Mouse (Mus musculus): Measurements from ENCODE around the gene Gnb3.
A peak's percentile ranks its signal among the peaks of the same experiment; 100 is the strongest.
"Not testable (repeated sequence)": the region's sequence is repeated elsewhere in the genome, so short reads cannot be mapped to it uniquely, and the experiment has no call there.

The Gnb3 gene

DNA sequence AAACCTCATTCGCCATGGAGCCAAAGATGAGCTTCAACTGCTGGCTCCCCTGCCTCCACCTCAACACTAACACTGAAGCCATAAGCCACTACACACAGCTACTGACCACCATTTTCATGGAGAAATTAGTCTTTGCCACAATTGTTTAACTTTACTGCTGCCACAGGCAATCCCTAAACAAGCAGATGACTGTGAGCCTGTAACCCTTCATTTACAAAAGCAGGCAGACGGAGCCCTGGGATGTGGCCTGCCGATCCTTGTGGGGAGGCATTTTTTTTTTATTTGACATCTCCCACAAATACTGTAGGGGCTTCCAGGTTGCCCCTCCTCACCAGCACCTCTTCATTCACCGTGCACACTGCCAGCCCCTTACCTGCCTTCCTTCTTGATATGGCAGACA is 23.5 kb downstream of the Gnb3 start:
- no peak for DNase-seq (ENCODE audit: low read depth, low spot score)

DNA sequence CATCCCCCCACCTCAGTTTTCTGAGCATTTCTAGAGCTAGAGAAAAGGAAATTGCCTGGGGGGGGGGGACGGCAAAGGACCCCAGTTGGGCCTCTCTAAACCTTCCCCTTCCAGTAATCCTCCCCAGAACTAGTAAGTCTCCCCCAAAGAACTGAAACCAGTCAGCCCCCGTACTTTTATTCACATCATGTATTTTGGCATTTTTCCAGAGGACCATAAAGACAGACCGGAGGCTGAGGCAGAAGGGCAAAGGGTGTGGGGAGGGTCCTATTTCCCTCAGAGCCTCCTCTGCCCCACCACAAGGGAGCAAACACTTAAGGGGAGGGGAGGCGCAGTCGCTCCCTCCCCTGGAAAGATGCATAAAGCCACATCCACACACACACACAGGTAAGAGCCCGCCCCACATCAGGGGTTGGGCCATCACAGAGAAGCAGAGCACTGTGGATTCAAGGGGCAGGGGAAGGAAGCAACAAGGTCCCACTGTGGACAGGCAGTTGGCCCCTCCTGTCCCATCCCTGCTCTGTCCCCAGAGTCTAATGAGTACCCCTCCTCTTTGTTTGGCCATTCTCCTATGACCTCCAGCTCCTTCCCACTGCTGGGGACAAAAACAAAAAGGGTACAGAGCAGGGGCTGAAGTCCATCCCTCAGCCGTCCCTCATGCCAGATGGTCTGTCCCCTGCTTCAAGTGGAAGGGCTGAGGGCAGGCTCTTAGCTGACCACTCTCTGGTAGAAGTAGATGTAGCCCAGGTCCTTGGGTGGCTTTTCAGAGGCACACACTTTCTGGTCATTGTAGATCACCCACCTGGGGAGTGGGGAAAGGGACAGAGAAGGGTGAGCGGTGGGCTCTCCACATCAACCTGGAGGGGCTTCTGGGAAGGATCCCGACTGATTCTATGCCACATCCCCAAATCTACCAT is 25.0 kb downstream of the Gnb3 start:
- no peak for DNase-seq (ENCODE audit: low read depth, low spot score)

DNA sequence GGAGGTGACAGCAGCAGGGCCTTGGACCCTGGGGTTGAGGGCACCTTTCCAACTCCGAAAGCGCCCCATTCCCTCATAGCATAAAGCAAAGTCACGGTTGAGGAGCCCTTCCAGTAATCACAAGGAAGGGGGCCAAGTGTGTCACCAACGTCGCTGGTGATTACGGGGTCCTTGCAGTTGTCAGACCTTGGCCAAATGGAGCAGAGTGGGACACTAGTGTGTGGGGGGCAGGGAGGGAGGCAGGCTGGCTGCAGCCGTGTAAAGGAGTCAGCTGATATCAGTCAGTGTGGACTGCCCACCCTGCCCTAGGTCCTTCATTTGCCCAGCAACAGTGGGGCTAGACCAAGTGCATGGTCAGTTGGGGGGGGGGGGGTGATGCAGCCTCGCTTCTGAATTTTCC is 25.6 kb downstream of the Gnb3 start:
- no peak for DNase-seq (ENCODE audit: low read depth, low spot score)

- DNase-seq (ENCODE audit: low read depth, low spot score) = peak; percentile 84
Measured at GRCm38 (mm10) chr6:124813933-124814332, 26.1 kb downstream of the Gnb3 start, which contains the start of gene Tpi1. TSS of gene Tpi1 (minus strand) at chr6:124814296.

DNA sequence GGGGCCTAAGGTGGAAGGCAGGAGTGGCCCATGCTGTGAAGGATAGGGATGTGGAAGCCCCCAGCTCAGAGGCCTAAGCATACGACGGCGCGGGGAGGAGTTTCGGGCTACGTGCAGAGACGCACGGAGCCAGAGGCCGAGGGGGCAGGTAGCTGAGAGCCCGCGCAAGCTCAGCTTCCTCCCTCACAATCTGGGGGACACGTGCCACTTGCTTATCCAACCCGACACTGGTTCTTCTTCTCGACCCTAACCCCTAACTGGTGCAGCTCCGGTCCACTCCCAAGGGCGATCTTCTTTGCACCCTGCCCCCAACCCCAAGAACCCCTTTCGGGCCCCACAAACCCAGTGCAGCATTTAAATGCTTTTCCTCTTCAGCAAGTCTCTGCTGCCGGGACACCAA is 26.6 kb downstream of the Gnb3 start:
- DNase-seq (ENCODE audit: low read depth, low spot score) = peak; percentile 44

DNA sequence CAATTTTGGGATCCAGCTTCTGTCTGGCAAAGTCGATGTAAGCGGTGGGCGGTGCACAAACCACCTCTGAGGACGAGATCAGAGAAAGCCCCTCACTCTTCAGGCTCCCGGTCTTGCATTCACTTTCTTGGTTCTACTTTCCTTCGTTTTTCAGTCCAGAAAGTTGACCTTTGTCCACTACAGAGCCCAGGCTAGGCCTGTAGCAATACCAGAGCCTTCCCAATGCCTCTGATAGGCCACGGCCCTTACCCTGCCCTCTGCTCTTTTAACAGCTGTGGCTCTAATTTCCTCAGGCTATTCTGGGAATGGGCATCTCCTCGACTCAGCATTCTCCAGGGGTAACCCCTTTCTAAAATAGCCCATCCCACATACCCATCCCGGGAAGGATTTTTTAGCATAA is 27.2 kb downstream of the Gnb3 start:
- no peak for DNase-seq (ENCODE audit: low read depth, low spot score)

GRCm38 (mm10) chr6:124811701-124812560 is 28.1 kb downstream of the Gnb3 start:
- DNase-seq (ENCODE audit: low read depth, low spot score) = no peak

GRCm38 (mm10) chr6:124811403-124811665 is 28.7 kb downstream of the Gnb3 start:
- no peak for DNase-seq (ENCODE audit: low read depth, low spot score)

- DNase-seq (ENCODE audit: low read depth, low spot score) = not testable (repeated sequence)
Measured at GRCm38 (mm10) chr6:124810566-124811402, 29.3 kb downstream of the Gnb3 start.

DNA sequence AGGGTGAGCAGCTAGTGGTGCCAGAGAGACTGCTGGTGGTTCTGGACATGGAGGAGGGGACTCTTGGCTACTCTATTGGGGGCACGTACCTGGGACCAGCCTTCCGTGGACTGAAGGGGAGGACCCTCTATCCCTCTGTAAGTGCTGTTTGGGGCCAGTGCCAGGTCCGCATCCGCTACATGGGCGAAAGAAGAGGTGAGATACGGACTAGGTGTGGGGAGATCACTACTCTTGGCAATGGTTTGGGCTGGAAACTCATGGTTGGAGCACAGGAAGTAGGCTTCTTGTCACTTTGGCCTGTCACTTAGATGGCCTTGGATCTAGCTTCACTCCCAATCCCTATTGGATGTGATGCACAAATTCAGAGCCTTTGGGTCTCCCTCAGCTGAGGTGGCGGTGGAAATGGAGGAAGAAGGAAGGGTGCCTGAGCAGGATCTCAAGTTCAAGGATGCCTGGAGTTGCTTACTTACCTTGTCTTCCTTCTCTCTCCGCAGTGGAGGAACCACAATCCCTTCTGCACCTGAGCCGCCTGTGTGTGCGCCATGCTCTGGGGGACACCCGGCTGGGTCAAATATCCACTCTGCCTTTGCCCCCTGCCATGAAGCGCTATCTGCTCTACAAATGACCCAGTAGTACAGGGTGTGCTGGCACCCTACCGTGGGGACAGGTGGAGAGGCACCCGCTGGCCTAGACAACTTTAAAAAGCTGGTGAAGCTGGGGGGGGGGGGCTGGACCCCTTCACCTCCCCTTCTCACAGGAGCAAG is 30.1 kb downstream of the Gnb3 start:
- DNase-seq (ENCODE audit: low read depth, low spot score) = no peak

- DNase-seq (ENCODE audit: low read depth, low spot score) = peak; percentile 71
Measured at GRCm38 (mm10) chr6:124809052-124809774, 30.9 kb downstream of the Gnb3 start.

- peak; percentile 51 for DNase-seq (ENCODE audit: low read depth, low spot score)
Measured at GRCm38 (mm10) chr6:124808358-124809012, 31.6 kb downstream of the Gnb3 start, which contains the start of gene Spsb2. TSS of gene Spsb2 (plus strand) at chr6:124808661.

DNA sequence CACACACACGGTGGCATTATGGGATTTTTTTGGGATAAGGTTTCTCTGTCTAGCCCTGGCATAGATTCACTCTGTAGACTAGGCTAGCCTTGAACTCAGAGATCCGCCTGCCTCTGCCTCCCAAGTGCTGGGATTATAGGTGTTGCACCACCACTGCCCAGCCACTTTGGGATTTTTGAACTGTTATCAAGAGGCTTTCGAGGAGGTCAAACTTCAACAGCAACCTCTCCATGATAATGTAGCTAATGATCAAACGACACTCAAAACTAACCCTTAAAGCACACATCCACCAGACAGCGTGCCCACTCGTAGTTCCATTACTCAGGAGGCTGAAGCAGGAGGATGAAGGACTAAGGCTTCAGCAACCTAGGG is 32.1 kb downstream of the Gnb3 start:
- no peak for DNase-seq (ENCODE audit: low read depth, low spot score)

GRCm38 (mm10) chr6:124807366-124807765 is 32.7 kb downstream of the Gnb3 start:
- no peak for DNase-seq (ENCODE audit: low read depth, low spot score)

DNA sequence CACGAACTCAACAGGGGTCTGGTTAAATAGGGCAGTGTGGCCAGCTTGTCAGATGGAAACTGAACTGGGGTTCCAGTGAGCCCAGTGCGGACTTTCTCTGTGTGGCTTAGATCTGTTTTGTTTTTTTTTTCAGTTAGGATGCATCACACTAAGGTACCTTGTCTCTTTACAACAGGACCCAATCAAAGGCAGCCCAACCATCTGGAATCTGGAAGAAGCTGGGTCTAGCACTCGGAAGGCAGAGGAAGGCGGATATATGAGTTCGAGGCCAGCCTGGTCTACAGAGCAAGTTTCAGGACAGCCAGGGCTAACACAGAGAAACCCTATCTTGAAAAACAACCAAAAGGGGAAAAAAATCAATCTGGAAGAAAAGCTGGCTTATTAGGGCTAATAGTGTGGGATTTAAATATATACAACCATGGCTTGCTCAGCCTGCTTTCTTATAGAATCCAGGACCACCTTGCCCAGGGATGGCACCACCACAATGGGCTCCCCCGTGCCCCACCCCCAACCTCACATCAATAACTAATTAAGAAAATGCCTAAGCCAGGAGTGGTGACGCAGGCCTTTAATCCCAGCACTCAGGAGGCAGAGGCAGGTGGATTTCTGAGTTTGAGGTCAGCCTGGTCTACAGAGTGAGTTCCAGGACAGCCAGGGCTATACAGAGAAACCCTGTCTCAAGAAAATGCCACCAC is 33.5 kb downstream of the Gnb3 start:
- no peak for DNase-seq (ENCODE audit: low read depth, low spot score)

DNA sequence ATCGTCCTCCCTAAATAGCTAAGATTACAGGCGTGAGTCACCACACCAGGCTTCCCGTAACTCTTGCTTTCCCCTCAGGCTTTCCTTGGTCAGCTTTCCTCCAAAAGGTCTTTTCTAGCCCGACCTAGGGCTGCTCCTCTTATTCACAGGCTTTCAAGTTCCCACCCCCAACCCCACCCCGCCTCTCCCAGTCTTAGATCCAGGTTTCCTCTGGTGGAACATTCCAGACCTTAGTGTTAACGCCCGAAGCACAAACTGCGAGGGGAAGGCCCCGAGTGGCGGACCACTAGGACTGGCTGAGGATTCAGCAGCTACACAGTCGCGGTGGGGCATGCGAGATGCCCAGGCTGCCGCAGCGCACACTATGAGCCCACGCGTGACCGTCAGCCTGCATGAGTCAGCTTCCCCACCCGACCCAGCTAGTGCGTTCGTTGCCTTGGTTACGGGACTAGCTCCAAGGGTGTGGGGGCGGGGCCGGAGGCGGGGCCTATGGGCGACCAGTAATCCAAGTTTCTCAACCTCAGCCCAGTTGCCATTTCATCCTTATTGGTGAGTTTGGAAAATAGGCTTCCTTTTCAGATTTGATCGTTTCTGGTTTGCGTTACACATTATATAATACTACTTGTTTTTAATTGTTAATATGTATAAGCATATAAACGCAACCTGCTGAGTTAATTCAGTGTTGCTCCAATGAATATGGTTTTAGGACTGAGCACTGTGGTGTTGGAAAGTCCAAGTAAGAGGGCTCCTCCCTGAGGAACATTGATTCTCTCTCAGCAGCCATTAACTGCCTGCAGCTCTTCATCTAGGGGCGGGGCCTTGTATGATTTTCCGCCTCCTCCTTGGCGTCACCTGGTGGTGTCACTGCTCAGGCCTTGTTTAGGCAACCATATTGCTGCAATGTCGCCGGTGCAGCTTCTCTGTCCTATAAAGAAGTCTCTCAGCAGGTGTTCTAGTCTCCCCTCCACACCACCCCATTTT is 34.4 kb downstream of the Gnb3 start:
- peak; percentile 75 for DNase-seq (ENCODE audit: low read depth, low spot score)

- DNase-seq (ENCODE audit: low read depth, low spot score) = no peak
Measured at GRCm38 (mm10) chr6:124804341-124804740, 35.7 kb downstream of the Gnb3 start.

DNA sequence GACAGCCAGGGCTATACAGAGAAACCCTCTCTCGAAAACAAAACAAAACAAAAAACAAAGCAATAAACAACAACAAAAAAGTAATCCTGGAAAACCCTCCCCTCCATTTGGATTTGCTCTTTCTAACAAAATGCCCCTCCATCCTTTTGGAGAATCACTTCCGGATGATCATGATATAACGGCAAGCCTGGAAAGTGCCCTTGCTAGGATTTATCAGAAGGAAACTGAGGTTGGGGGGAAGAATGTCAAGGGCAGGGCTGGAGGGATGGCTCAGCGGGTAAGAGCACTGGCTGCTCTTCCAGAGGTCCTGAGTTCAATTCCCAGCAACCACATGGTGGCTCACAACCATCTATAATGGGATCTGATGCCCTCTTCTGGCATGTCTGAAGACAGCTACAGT is 36.4 kb downstream of the Gnb3 start:
- not testable (repeated sequence) for DNase-seq (ENCODE audit: low read depth, low spot score)
